Mouse (Mus musculus): ENCODE results near the gene Rph3a.
"Not testable (repeated sequence)": the region's sequence is repeated elsewhere in the genome, so short reads cannot be mapped to it uniquely, and the experiment has no call there.

The Rph3a gene

DNA sequence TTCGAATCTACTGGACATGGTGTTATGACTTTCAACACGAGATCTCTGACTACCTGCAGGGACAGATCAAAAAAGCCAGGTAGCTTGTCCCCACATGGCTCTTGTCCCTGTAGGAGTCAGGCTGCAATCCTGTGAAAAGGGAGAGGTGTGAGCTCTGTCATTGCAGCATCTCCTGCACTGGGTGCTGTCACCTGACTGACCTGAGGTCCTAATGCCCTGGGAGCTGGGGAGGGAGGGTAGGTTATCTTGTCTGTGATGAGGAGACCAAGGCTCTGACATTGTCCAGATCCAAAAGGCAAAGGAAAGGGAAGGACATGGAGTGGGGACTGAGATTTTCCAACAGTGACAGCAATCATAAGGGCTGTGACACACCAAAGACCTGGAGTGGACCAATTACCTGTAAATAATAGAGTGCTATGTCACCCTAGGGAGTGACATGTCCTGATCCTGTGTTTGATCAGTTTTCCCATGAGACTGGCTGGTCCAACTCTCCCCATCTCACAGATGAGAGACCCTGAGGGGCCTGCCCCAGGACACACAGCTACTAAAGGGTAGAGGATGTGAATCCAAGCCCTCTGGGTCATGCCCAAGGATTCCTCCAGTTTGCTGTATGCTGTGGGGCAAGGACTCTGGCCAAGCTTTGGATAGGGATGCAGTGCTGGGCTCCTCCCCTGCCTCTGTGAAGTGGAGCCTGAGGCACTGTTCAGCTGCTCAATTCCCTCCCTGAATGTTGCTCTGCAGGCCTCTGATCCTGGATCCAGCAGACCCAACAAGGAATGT lies 90.5 kb downstream of the Rph3a start:
- in situ Hi-C loops (cut with MboI, MseI), result not testable (repeated sequence)

DNA sequence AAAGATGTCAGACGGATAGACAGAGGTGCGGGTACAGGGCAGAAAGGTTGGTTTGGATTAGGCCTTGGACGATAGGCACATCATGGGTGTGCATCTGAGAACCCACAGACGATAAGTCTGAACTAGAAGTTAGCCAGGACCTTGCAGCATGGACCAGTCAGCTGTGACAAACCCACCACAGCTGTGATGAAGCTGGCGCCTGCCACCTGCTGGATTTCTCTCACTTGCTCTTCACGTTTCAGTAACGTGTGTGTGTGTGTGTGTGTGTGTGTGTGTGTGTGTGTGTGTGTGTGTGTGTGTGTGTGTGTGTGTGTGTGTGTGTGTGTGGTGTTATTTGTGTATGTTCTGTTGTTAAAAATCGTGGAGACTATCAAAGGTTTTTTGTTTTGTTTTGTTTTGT lies 95.7 kb downstream of the Rph3a start, which contains the start of gene Oas1d:
TSS of gene Oas1d (plus strand) at position 333 of the 400 bp plus-strand sequence.
- in situ Hi-C loops (cut with MboI, MseI), result not testable (repeated sequence)

DNA sequence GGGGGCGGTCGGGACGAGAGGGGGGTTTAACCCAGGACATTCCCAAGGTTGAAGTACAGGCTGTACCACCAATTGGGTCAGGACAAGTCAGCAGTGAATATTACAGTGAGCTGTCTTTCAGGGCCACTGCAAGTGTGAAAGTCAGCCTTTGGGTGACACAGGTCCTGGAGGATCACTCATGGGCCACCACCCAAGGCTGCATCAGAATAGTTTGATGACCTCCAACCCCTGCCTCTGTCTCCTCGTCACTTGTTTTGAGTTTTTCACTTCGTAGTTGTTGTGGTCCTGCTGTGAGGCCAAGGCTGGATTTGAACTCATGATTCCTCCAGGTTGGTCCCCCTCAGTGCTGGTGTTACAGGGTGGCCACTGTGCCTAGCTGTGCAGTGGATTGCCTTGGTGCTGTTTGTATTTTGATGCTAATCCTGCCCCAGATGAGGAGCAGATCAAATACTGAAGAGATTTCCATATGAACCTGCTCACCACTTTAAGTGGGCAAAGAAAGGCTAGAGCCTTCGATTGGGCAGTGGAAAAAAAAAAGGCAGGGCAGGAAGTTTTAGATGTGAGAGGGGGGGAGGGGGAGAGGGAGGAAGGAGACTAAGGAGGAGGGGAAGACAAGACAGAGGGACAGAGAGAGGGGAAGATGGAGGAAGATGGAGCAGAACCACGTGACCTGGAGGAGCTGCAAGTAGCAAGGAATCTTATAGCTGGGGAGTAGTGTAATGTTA lies 101.5 kb downstream of the Rph3a start:
- in situ Hi-C loops (cut with MboI, MseI), result no loop called here

DNA sequence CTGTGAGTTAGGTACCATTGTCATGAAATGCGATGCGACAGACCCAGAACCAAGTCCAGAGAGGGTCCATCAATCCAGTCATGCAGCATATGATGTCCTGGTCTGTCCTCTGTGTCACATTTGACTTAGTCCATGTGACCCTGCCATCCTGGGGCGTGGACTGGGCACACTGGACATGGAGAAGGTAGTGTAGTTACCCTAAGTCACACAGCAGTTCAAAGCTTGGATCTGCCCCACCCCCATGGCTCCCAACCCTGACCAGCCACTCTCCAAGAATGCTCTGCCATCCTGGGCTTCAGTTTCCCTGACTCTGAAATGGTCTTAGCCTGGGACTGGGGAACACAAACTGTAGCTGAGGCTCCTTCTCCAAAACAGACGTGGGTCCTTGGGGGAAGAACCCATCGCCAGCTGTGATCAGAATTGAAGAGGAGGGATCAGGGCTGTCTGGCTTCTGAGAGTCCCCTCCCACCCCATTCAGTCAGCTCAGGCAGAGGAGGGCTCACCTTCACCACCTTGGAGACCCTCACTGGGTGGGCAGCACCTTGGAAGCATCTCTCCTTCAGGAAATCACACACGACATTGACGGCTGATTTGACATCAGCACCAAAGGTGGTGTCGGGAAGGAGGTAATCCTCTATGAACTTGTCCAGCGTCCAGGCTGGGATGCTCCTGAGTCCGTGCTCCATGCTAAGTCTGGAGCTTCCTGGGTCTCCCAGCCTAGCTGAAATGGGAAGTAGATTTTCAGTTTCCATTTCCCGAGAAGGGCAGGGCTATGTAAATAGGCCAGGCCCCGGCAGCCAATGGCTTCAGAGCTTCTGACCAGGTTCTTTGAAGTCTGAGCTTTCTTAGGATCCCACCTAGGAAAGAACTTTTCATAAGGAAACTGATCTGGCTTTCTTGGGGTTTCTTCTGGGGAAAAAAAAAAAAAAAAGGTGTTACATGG lies 102.8 kb downstream of the Rph3a start, which contains the start of gene Oas1a:
TSS of gene Oas1a (minus strand) at position 731 of the 943 bp plus-strand sequence.
- in situ Hi-C loops (cut with MboI, MseI), result not testable (repeated sequence)

DNA sequence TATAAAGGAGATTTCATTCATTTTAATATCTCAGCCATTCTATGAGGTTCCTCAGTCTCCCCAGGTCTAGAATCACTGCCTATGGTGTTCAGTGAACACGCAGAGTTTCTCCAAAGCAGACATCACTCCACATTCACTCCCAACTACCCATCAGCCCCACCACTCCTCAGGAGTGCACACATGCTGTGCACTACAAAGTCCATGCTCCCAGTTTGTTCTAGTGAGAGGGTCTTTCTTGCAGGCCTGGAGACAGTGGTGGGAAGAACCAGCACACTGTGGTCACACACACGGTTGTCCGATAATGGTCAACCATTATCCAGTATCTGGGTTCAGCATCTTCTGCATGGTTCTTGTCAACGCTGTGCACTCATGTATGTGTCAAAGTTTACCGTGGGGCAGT lies 107.8 kb downstream of the Rph3a start:
- in situ Hi-C loops (cut with MboI, MseI), result no loop called here

DNA sequence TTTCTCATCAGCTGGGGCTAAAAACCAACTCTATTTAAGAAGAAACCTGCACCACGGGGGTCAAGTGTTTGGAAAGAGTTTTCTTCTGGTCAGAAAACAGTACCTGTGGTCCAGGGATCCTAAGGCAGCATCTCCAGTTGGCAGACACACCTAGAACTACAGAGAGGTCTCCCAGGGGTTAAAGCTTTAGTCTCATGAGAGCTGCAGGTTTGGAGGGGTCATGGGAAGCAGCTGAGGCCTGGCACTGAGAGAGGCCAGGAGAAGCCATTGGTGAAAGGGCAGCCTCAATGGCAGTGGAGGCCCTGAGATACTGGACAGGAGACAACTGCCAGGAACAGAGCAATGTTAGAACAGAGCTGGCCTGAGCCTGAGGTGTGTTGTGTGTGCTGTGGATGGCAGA lies 109.2 kb downstream of the Rph3a start:
- in situ Hi-C loops (cut with MboI, MseI), result no loop called here

DNA sequence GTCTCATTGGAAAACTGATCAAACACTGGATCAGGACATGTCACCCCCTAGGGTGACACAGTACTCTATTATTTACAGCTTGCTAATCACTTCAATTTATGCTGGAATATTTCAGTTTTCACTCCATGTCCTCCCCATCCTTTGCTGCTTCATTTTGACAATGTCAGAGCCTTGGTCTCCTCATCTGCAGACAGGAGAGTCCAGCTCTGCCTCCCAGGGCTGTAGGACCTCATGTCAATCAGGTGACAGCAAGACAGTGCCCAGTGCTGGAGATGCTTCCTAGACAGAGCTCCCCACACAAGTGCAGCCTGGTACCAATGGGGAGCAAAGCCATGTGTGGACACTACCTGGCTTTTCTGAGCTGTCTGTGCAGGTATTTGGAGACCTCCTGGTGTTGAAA lies 111.2 kb downstream of the Rph3a start:
- in situ Hi-C loops (cut with MboI, MseI), result no loop called here

DNA sequence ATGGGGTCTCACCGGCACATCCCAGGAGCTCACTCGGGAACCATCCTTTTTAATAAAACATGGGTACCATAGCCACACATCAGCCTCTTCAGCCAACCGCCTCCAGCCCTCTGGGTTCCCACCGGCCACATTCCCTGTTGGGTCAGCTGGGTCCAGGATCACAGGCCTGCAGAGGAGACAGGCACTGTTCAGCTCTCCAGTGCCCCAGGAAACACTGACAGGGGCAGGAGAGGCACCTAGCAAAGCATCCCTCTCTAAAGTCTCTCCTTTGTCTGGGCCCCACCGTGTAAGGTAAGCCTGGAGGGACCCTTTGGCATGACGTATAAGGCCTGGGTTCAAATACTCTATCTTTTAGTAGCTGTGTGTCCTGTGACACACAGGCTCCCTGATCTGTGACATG lies 111.6 kb downstream of the Rph3a start:
- in situ Hi-C loops (cut with MboI, MseI), result no loop called here

DNA sequence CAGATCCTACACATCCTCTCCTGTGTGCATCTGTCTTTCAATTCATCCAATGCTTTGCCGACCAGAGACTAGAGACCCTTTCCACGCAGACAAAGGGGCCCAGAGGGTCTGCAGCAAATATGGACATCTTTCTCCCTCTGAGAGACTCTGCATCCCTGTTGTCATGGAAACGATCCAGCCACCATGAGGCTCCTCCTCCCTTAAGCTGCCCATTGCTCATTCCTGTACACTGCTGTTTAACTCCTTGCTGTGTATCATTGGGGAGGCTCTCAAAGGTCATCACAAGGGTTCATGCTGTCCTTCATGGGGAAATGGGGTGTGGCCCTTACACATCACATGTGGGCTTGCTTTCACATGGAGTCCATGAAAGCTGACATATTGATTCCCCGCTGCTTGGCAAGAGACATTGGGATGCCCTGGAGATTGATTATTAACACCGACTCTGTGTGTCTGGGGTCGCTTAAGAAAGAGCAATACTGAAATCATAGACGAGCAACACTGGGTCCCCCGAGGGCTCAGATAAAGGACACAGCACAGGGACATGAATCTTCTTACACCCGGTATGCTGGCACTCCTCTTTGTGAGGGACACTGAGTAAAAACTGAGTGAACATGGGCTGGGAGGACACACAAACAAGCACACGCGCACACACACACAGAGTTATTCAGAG lies 114.5 kb downstream of the Rph3a start:
- in situ Hi-C loops (cut with MboI, MseI), result no loop called here

DNA sequence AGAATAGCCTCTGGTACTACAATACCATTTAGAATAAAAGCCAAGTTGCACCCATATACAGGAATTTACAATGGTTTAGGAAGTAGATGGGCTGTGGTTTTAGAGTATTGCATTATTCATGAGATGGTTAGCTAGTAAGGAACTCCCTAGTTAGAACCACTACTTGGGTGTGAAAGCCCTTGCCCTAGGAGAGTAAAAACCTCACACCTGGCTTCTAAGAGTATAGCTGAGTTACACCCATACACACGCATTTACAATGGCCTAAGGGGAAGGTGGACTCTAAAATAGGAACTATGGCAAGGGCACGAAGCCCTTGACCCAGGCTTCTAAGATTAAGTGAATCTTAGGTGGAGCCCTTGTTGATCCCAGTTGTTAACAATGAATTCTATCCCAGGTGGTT lies 115.2 kb downstream of the Rph3a start:
- in situ Hi-C loops (cut with MboI, MseI), result not testable (repeated sequence)

DNA sequence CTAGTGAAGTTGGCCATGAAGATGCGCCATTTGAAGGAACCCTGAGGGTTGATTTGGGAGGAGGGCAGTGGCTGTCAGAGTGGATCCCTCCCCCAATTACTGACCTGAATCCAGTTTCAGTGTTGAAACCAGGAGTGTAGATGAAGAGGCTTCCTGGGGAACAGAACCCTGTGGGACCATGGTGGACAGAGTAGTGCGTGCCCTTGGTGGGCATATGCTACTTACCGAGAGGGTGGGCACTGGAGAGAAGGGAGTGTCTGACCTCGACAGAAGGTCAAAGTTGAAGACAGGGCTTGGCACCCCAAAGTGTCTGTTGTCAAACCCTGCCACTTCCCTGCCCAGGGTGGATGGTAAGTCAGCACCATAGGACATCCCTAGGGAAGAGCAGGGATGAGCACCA lies 116.0 kb downstream of the Rph3a start:
- in situ Hi-C loops (cut with MboI, MseI), result not testable (repeated sequence)

DNA sequence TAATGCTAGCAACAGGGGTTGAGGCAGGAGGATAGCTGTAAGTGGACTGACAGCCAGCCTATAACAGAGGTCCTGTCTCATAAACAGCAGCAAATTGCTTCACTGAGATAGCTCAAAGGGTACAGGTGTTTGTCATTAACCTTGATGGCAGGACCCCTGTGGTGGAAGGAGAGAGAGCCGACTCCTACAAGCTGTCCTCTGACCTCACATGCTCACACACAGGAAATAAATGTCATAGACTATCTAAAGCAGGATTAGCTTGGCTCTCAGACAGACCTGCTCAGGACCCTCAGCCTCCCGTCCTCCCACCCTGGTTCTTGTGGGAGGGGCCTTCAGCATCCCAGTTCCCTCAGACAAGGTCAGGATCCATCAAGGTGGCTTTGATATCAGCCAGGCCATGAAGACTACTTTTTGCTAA lies 117.6 kb downstream of the Rph3a start:
- in situ Hi-C loops (cut with MboI, MseI), result no loop called here

DNA sequence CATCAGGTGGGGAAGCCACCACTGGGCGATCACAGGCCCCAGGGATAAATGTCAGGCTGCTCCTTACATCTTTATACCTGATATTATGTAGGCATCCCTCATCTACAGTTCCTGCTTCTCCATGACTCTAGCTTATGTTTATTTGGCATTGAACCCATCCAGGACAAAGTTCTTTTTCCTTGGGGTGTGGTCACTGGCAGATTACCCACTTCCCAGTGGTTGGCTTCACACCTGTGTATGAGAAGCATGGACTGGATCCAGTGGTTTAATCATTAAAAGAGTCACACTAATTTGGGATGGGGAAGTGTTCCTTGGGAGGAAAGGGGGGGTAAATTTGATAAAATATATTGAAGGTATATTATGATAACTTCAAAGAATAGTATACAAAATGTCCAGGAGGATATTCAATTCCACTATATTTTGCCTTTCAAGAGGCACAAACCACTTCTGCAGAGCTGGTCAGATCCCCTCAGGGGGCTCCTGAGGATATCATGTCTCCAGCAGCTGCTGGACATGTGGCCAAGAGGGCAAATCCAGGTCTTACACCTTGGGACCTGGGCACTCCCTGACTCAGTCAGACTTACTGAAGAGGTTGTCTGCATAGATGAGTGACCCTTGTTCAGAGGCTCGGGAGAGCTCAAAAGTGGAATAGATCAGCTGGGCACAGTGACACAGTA lies 118.2 kb downstream of the Rph3a start:
- in situ Hi-C loops (cut with MboI, MseI), result not testable (repeated sequence)

DNA sequence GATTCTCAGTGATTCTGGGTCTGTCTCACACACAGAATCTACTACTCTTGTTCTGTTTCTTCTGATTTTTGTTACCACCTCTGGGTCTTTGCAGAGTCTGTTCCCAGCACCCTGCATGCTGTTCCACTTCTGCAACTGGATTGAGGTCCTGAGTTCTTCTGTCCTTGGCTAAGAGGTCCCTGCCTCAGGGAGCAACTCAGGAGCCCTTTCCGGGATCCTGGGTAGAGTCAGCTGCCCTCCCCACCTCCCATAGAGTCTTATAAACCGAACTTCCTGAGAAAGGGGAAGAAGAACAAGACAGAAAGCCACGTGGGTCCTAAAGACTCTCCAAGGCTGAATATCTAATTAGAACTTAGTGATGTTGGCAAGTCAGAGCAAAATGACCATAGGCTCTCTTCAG lies 118.9 kb downstream of the Rph3a start:
- in situ Hi-C loops (cut with MboI, MseI), result no loop called here

All from T-helper 17 cell (primary cell).